Mouse (Mus musculus) midbrain, postnatal 0 days (tissue): Measurements from ENCODE around the gene Spats2. TPM values are rescaled to one million over a fixed set of nuclear protein-coding genes. Genes with fewer than 3 reads are reported as not detected.
A peak's percentile ranks its signal among the peaks of the same experiment; 100 is the strongest.

Experiments used
- ATAC-seq: fragments of 200-750 bp; cut with Nextera tagmentation; 2 replicates; pipeline ENCODE4 v1.8.0; 2017; ENCODE audit warnings: moderate number of reproducible peaks, mild to moderate bottlenecking, moderate TSS enrichment, moderate library complexity; ENCODE audit not compliant: low FRiP score
- DNase-seq: peaks from one replicate; pipeline ENCODE4 v3.0.0-alpha.2; 2015; ENCODE audit warnings: low spot score
- H3K27ac ChIP-seq: fragments of 300-500 bp; sonication (generic); 2 replicates; pipeline ENCODE4 v1.5.1; 2014; ENCODE audit warnings: low read depth, mild to moderate bottlenecking, low read length, mixed read lengths
- H3K27me3 ChIP-seq: fragments of 300-500 bp; sonication (generic); 2 replicates; pipeline ENCODE4 v1.6.1; 2014; ENCODE audit warnings: low read length, control low read depth, mixed read lengths; ENCODE audit not compliant: insufficient read depth
- H3K36me3 ChIP-seq: fragments of 300-500 bp; sonication (generic); 2 replicates; pipeline ENCODE4 v1.6.1; 2014; ENCODE audit warnings: low read length, control low read depth, mixed read lengths; ENCODE audit not compliant: insufficient read depth
- H3K4me1 ChIP-seq: fragments of 300-500 bp; sonication (generic); 2 replicates; pipeline ENCODE4 v1.6.1; 2014; ENCODE audit warnings: mild to moderate bottlenecking, control low read depth, antibody characterized with exemption, low read length, mixed read lengths; ENCODE audit not compliant: insufficient read depth
- H3K4me2 ChIP-seq: fragments of 300-500 bp; sonication (generic); 2 replicates; pipeline ENCODE4 v1.6.1; 2014; ENCODE audit warnings: low read depth, mild to moderate bottlenecking, low read length, mixed read lengths; ENCODE audit not compliant: poor library complexity, severe bottlenecking
- H3K4me3 ChIP-seq: fragments of 300-500 bp; sonication (generic); 2 replicates; pipeline ENCODE4 v1.5.1; 2014; ENCODE audit warnings: low read depth, mild to moderate bottlenecking, low read length, moderate library complexity
- H3K9ac ChIP-seq: fragments of 300-500 bp; sonication (generic); replicated peaks from 2 replicates; pipeline ENCODE4 v1.6.1; 2014; ENCODE audit warnings: mild to moderate bottlenecking, low read length, moderate library complexity, mixed read lengths; ENCODE audit not compliant: poor library complexity, severe bottlenecking
- H3K9me3 ChIP-seq: fragments of 300-500 bp; sonication (generic); 2 replicates; pipeline ENCODE4 v1.6.1; 2016; ENCODE audit warnings: low read length, control low read depth
- CTCF ChIP-seq: IDR thresholded peaks from 2 replicates; pipeline ENCODE4 v1.5.1; 2016; ENCODE audit warnings: antibody characterized with exemption, mild to moderate bottlenecking
- WGBS: fragments of 180-500 bp; shearing (Covaris S2); extraction: QIAGEN DNeasy Blood & Tissue Kit; methylation state at CpG from one replicate; pipeline ENCODE4 v1.1.7; 2014; 5-methylcytosine and 5-hydroxymethylcytosine counted together
- polyA plus RNA-seq: library from polyadenylated mRNA; unstranded; fragments of >200 nt; fragmentation: Nextera tagmentation; extraction: Ambion mirVana; gene quantifications from 2 replicates; pipeline ENCODE4 v1.2.1, GENCODE M21; 2015
- total RNA-seq: library from RNA; depleted of rRNA; stranded (reverse); fragments of >200 nt; gene quantifications from 2 replicates; pipeline ENCODE4 v1.2.3, GENCODE M21; 2014

The Spats2 gene
- total and polyA plus RNA-seq, 2 experiments from 2014 or later: 19.5 to 31.8 TPM

DNA sequence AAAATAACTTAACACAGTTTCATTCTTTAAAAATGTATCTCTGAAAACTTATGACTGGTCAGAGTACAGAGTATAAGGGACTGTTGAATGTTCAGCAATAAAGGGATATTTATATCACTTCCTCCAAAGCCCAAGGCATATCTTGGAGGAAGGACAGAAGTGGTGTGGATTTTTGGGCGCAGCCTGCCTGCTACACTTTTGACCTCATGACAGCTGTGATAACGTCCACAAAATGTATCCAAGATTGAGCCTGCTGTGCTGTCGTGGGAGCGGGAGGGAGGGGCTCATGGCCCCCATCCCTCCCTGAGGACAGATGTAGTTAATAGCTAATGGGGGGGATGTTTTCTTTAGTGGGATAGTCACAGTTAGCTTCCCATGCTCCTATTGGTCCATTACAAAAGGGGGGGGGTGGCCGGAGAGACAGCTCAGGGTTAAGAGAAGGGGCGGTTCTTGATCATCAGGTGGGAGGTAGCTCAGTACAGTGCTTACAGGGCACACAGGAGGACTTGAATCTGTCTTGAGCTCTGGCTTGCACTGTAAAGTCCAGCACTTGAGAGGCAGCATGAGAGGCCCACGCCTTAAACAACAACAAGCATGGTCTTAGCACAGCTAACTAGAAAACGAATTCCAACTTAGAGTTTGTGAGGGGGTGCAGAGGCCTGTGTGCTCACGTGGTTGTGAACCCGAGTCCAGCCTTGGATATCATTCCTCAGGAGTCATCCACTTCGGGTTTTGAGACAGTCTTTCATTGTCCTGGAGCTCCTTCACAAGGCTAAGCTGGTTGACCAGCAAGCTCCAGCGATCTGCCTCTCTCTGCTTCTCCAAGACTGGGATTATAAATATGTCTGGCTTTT, 38.0 kb downstream of the Spats2 start:
- Histone ChIP-seq H3K4me1 (no peaks in the 10 kb centered on the region), H3K36me3 (peaks cover 6% of the 10 kb centered on the region), H3K27me3 (no peaks in the 10 kb centered on the region), H3K9me3 (no peaks in the 10 kb centered on the region), H3K9ac (no peak overlapping the region), H3K4me2 (no peak overlapping the region), H3K27ac (no peak overlapping the region), H3K4me3 (no peak overlapping the region)
- DNase-seq (no peak), ATAC-seq (no peak)
- TF ChIP-seq CTCF: no peak
- WGBS: 84% methylated on average over 12 of the region's 12 CpGs

GRCm38 (mm10) chr15:99172131-99172530, 46.4 kb downstream of the Spats2 start:
- H3K4me3 ChIP-seq: no peak overlapping the region
- no peaks in the 10 kb centered on the region for H3K9me3 ChIP-seq
- no peaks in the 10 kb centered on the region for H3K4me1 ChIP-seq
- DNase-seq (no peak), ATAC-seq (no peak)
- no peak overlapping the region for H3K27ac ChIP-seq
- H3K9ac ChIP-seq: no peak overlapping the region
- H3K36me3 ChIP-seq: peaks cover 14% of the 10 kb centered on the region
- WGBS: 84% methylated on average over 6 of the region's 6 CpGs
- no peaks in the 10 kb centered on the region for H3K27me3 ChIP-seq
- TF ChIP-seq CTCF: no peak
- H3K4me2 ChIP-seq: no peak overlapping the region

DNA sequence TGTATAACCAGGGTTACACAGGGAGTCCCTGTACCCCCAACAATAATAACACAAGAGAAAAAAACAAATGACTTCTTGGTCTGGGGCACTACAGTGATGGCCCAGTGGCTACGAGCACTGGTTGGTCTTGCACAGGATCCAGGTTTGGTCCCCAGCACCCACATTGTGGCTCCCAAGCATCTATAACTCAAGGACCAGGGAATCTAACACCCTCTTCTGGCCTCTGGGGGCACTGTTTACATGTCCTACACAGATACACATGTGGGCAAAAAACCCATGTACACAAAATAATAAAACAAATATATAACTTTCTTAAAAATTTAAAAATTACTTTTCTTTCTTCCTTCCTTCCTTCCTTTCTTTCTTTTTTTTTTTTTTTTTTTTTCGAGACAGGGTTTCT, 53.9 kb downstream of the Spats2 start:
- no peaks in the 10 kb centered on the region for H3K4me1 ChIP-seq
- no peaks in the 10 kb centered on the region for H3K27me3 ChIP-seq
- H3K4me3 ChIP-seq: no peak overlapping the region
- H3K9me3 ChIP-seq: no peaks in the 10 kb centered on the region
- H3K27ac ChIP-seq: no peak overlapping the region
- 97% methylated on average over 1 of the region's 2 CpGs for WGBS
- TF ChIP-seq CTCF: peak; percentile 25; the same call in 1 of the 2 replicates
- no peak overlapping the region for H3K9ac ChIP-seq
- ATAC-seq (no peak), DNase-seq (no peak)
- H3K36me3 ChIP-seq: peaks cover 22% of the 10 kb centered on the region
- H3K4me2 ChIP-seq: no peak overlapping the region

GRCm38 (mm10) chr15:99184217-99184914, 58.6 kb downstream of the Spats2 start:
- Histone ChIP-seq H3K9me3 (no peaks in the 10 kb centered on the region), H3K4me2 (no peak overlapping the region), H3K36me3 (peaks cover 27% of the 10 kb centered on the region), H3K27ac (no peak overlapping the region), H3K27me3 (no peaks in the 10 kb centered on the region), H3K9ac (no peak overlapping the region), H3K4me3 (no peak overlapping the region), H3K4me1 (no peaks in the 10 kb centered on the region)
- DNase-seq: no peak
- TF ChIP-seq CTCF: no peak
- ATAC-seq: no peak
- WGBS: 91% methylated on average over 9 of the region's 9 CpGs

DNA sequence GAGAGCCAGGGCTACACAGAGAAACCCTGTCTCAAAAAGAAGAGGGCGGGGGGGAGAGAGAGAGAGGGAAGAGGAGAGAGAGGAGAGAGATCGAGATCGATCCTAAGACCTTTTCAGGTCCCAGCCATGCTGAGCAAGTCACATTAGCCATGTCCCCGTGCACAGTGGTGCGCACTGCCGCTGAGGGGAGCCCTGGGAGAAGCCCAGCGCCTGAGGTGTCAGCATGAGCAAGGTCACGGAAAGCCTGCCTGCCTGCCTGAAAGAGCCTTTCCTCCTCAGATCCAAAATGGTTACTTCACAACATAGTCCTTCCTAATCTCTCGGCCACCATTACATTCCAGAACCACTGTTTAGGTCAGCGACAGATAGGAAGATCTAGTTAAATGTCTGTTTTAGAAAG, 68.6 kb downstream of the Spats2 start:
- Histone ChIP-seq H3K36me3 (peaks cover 8% of the 10 kb centered on the region; the same call in 1 of the 2 replicates), H3K27ac (0 out of 2 replicates have a peak overlapping the region, but pooled peaks have one; percentile 18), H3K4me1 (no peaks in the 10 kb centered on the region), H3K9me3 (no peaks in the 10 kb centered on the region), H3K9ac (no peak overlapping the region), H3K27me3 (no peaks in the 10 kb centered on the region), H3K4me3 (no peak overlapping the region), H3K4me2 (no peak overlapping the region)
- TF ChIP-seq CTCF: no peak
- DNase-seq (no peak), ATAC-seq (no peak)
- 71% methylated on average over 10 of the region's 10 CpGs for WGBS

DNA sequence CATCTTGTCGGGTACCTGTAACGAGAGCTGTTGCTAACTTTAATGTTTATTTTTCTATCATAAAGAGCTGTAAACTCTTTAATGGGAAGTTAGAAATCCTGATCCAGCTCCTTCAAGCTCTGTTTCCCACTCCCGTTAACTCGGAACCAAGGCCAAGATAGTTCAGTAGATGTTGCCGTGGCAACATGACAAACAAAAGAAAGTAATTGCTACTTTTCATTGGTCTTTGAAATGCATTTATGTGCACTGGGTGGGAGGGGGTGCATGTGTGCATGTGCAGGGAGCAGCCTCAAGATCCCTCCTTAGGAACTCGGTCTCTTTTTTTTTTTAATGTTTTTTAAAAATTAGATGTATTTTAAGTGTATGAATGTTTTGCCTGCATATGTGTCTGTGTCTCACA, 69.3 kb downstream of the Spats2 start:
- WGBS: 52% methylated on average over 6 of the region's 6 CpGs
- no peak overlapping the region for H3K27ac ChIP-seq
- no peak for ATAC-seq

More for the DNA sequence above, 69.3 kb downstream of the Spats2 start:
- H3K9me3 ChIP-seq: no peaks in the 10 kb centered on the region
- H3K9ac ChIP-seq: no peak overlapping the region
- peaks cover 14% of the 10 kb centered on the region for H3K36me3 ChIP-seq
- H3K4me1 ChIP-seq: no peaks in the 10 kb centered on the region
- peak; percentile 56 for DNase-seq
- H3K4me3 ChIP-seq: no peak overlapping the region
- H3K4me2 ChIP-seq: no peak overlapping the region
- H3K27me3 ChIP-seq: no peaks in the 10 kb centered on the region
- no peak for TF ChIP-seq CTCF
